Mouse (Mus musculus) intestine, embryonic 14.5 days (tissue): ENCODE results near the gene Samd4. TPM values are rescaled to one million over a fixed set of nuclear protein-coding genes. Genes with fewer than 3 reads are reported as not detected.
A peak's percentile ranks its signal among the peaks of the same experiment; 100 is the strongest.

Experiments
- ATAC-seq: fragments of 200-750 bp; cut with Nextera tagmentation; replicated peaks from 2 replicates; pipeline ENCODE4 v1.8.0; 2017; ENCODE audit warnings: low read depth, moderate number of reproducible peaks, moderate TSS enrichment, moderate library complexity; ENCODE audit not compliant: low FRiP score, low TSS enrichment
- DNase-seq: peaks from one replicate; pipeline ENCODE4 v3.0.0-alpha.2; 2018; ENCODE audit warnings: low spot score
- H3K27ac ChIP-seq: fragments of 300-500 bp; sonication (generic); 2 replicates; pipeline ENCODE4 v1.5.1; 2014; ENCODE audit warnings: low read depth, mild to moderate bottlenecking, control low read depth
- H3K27me3 ChIP-seq: fragments of 300-500 bp; sonication (generic); replicated peaks from 2 replicates; pipeline ENCODE4 v1.6.1; 2014; ENCODE audit warnings: low read length, control low read depth; ENCODE audit not compliant: control insufficient read depth, insufficient read depth
- H3K36me3 ChIP-seq: fragments of 300-500 bp; sonication (generic); 2 replicates; pipeline ENCODE4 v1.6.1; 2014; ENCODE audit warnings: low read length, control low read depth; ENCODE audit not compliant: control insufficient read depth, insufficient read depth
- H3K4me1 ChIP-seq: fragments of 300-500 bp; sonication (generic); replicated peaks from 2 replicates; pipeline ENCODE4 v1.6.1; 2014; ENCODE audit warnings: low read length, control low read depth, mixed read lengths; ENCODE audit not compliant: control insufficient read depth, insufficient read depth
- H3K4me2 ChIP-seq: fragments of 300-500 bp; sonication (generic); 2 replicates; pipeline ENCODE4 v1.6.1; 2014; ENCODE audit warnings: low read length
- H3K4me3 ChIP-seq: fragments of 300-500 bp; sonication (generic); 2 replicates; pipeline ENCODE4 v1.5.1; 2014; ENCODE audit warnings: low read depth, low read length, control low read depth, mixed read lengths
- H3K9ac ChIP-seq: fragments of 300-500 bp; sonication (generic); 2 replicates; pipeline ENCODE4 v1.6.1; 2014; ENCODE audit warnings: mild to moderate bottlenecking, low read length
- H3K9me3 ChIP-seq: fragments of 300-500 bp; sonication (generic); 2 replicates; pipeline ENCODE4 v1.6.1; 2016; ENCODE audit warnings: low read length, control low read depth; ENCODE audit not compliant: control insufficient read depth
- WGBS: fragments of 180-500 bp; shearing (Covaris S2); extraction: QIAGEN DNeasy Blood & Tissue Kit; methylation state at CpG from one replicate; pipeline ENCODE4 v1.1.7; 2014; 5-methylcytosine and 5-hydroxymethylcytosine counted together
- polyA plus RNA-seq: library from polyadenylated mRNA; unstranded; fragments of >200 nt; fragmentation: Nextera tagmentation; extraction: Ambion mirVana; gene quantifications from 2 replicates; pipeline ENCODE4 v1.2.1, GENCODE M21; 2014

Gene Samd4
- polyA plus RNA-seq, 1 experiment from 2014 or later: 4.4 TPM

- H3K36me3 ChIP-seq: no peaks in the 10 kb centered on the region
- H3K27ac ChIP-seq: no peak overlapping the region
- 50% methylated on average over 3 of the region's 3 CpGs for WGBS
- no peak overlapping the region for H3K4me2 ChIP-seq
- peaks cover 10% of the 10 kb centered on the region; the same call in 1 of the 2 replicates for H3K4me1 ChIP-seq
- H3K9ac ChIP-seq: no peak overlapping the region
- no peaks in the 10 kb centered on the region for H3K27me3 ChIP-seq
- DNase-seq (no peak), ATAC-seq (no peak; the same call in 1 of the 2 replicates)
- no peaks in the 10 kb centered on the region for H3K9me3 ChIP-seq
- no peak overlapping the region for H3K4me3 ChIP-seq
Observed at GRCm38 (mm10) chr14:46970673-46971072, 88.0 kb downstream of the Samd4 start.

- Histone ChIP-seq H3K4me2 (no peak overlapping the region), H3K9me3 (no peaks in the 10 kb centered on the region), H3K27ac (no peak overlapping the region), H3K4me3 (no peak overlapping the region), H3K27me3 (no peaks in the 10 kb centered on the region), H3K36me3 (no peaks in the 10 kb centered on the region), H3K9ac (no peak overlapping the region), H3K4me1 (peaks cover 3% of the 10 kb centered on the region; the same call in 1 of the 2 replicates)
- no peak for ATAC-seq
- DNase-seq: no peak
- WGBS: 89% methylated on average over 2 of the region's 2 CpGs
Observed at GRCm38 (mm10) chr14:46971802-46972201, 89.1 kb downstream of the Samd4 start.

DNA sequence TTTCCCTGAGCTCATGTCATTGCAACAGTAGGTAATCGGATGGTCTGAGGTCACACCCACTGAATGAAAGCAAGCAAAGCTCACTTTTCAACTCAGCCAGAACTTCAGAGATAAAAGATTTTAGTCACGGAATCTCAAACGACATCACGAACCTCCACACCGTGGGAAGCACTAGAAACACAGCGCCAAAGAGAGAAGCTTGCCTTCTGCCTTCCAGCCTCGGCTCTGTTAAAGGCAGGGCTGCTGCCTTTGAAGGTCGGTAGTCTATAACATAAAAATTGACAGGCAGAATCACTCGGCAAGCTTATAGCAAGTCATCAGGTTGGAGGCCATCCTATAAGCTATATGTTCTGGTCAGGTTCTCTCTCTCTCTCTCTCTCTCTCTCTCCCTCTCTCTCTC lies 92.2 kb downstream of the Samd4 start:
- WGBS: 62% methylated on average over 9 of the region's 9 CpGs
- no peak overlapping the region for H3K4me3 ChIP-seq
- no peaks in the 10 kb centered on the region for H3K9me3 ChIP-seq
- H3K27me3 ChIP-seq: no peaks in the 10 kb centered on the region
- no peaks in the 10 kb centered on the region for H3K4me1 ChIP-seq
- no peaks in the 10 kb centered on the region for H3K36me3 ChIP-seq
- no peak for ATAC-seq
- DNase-seq: no peak
- no peak overlapping the region for H3K27ac ChIP-seq
- H3K9ac ChIP-seq: no peak overlapping the region
- H3K4me2 ChIP-seq: no peak overlapping the region

DNA sequence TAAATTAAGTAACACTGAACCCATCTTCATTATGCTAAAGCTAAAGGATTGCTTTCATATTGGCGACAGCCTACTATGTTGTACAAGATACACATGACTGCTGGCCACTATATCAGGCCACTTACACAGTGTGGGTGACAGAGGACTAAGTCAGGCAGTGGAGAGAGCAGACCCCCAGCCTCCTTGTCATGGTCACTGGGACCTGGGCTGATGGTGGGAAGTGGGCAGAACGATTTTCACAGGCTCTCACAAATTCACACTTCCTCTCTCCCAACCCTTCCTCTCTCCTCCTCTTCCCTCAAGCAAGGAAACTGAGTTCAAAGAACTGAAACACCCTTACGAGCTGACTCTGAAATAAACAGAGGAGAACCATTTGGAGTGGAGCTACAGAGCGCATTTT lies 93.3 kb downstream of the Samd4 start:
- DNase-seq (no peak), ATAC-seq (no peak)
- no peak overlapping the region for H3K4me3 ChIP-seq
- H3K27ac ChIP-seq: no peak overlapping the region
- H3K9me3 ChIP-seq: no peaks in the 10 kb centered on the region
- no peaks in the 10 kb centered on the region for H3K4me1 ChIP-seq
- no peaks in the 10 kb centered on the region for H3K27me3 ChIP-seq
- 70% methylated on average over 4 of the region's 4 CpGs for WGBS
- H3K4me2 ChIP-seq: no peak overlapping the region
- no peaks in the 10 kb centered on the region for H3K36me3 ChIP-seq
- no peak overlapping the region for H3K9ac ChIP-seq

DNA sequence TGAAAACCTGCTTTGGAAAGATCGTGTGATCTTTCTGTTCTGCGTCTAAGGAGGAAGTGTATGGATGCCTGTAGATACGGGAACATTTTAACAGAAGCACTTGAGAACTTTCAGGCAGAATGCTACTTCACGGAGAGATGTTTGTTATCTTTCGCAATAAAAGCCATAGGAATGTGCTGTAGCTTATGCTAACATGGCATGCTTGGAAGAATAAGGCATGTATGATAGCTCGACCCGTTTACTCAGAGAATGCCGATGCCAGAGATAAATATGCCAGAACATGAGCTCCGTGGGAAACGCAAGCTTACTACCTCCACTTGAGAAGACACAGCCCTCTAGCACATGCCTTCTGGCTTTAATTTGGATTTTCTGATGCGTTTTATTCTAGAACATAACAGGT lies 94.1 kb downstream of the Samd4 start:
- WGBS: 49% methylated on average over 11 of the region's 11 CpGs
- no peak for DNase-seq

DNA sequence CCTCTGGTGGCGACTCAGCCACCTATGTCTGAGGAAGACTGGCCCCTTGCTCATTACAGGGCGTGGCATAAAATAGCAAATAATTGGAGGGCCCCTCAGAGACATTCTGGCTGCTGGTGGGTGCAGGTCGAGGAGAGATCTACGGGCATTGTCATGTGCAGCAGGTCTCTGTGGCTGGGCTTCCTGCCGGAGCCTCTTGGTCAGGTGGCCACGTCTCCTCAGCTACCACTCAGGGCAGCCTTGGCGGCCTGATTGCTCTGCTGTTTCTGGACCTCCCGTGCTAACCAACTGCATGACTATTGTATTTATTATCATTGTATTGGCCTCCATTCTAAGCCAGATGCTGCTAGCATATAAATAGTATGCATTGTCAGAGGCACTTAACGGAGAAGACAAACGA lies 95.0 kb downstream of the Samd4 start:
- WGBS: 70% methylated on average over 10 of the region's 10 CpGs
- no peak for DNase-seq

More for the DNA sequence above, 94.1 kb downstream of the Samd4 start:
- H3K4me3 ChIP-seq: no peak overlapping the region
- no peaks in the 10 kb centered on the region for H3K9me3 ChIP-seq
- H3K36me3 ChIP-seq: no peaks in the 10 kb centered on the region
- H3K4me2 ChIP-seq: 0 out of 2 replicates have a peak overlapping the region, but pooled peaks have one; percentile 6
- no peak overlapping the region for H3K9ac ChIP-seq
- ATAC-seq: no peak
- H3K27ac ChIP-seq: no peak overlapping the region
- H3K4me1 ChIP-seq: no peaks in the 10 kb centered on the region
- H3K27me3 ChIP-seq: no peaks in the 10 kb centered on the region

DNA sequence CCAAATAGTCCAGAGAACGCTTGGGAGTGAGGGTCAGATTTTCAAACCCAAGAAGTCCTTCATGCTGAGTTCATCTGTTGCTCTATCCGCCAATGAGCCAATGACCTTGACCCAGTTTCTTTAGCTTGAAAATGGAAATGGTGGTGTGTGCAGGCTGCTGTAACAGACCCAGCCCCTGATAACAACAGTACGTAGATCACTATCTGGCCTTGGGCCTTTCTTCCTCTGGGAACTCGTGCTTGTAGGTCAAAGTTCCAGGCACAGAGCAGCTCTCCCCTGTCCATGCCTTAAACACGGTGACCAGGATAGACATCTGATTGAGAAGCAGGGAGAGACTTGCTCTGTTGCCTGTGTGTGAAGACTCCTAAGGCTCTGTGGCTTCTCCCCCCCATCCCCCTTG lies 96.5 kb downstream of the Samd4 start:
- no peaks in the 10 kb centered on the region for H3K4me1 ChIP-seq
- H3K9me3 ChIP-seq: no peaks in the 10 kb centered on the region
- H3K9ac ChIP-seq: no peak overlapping the region
- H3K27me3 ChIP-seq: no peaks in the 10 kb centered on the region
- no peak for ATAC-seq
- 80% methylated on average over 5 of the region's 5 CpGs for WGBS
- no peak overlapping the region for H3K27ac ChIP-seq
- DNase-seq: no peak
- H3K36me3 ChIP-seq: no peaks in the 10 kb centered on the region
- H3K4me3 ChIP-seq: no peak overlapping the region
- H3K4me2 ChIP-seq: no peak overlapping the region

More for the DNA sequence above, 95.0 kb downstream of the Samd4 start:
- Histone ChIP-seq H3K4me3 (no peak overlapping the region), H3K36me3 (no peaks in the 10 kb centered on the region), H3K4me2 (no peak overlapping the region), H3K9me3 (no peaks in the 10 kb centered on the region), H3K27me3 (no peaks in the 10 kb centered on the region), H3K27ac (no peak overlapping the region), H3K4me1 (no peaks in the 10 kb centered on the region), H3K9ac (no peak overlapping the region)
- ATAC-seq: no peak

- 74% methylated on average over 17 of the region's 17 CpGs for WGBS
- no peaks in the 10 kb centered on the region for H3K9me3 ChIP-seq
- H3K36me3 ChIP-seq: no peaks in the 10 kb centered on the region
- no peak overlapping the region for H3K9ac ChIP-seq
- H3K4me3 ChIP-seq: no peak overlapping the region
- no peaks in the 10 kb centered on the region for H3K4me1 ChIP-seq
- DNase-seq (no peak), ATAC-seq (no peak)
- no peak overlapping the region for H3K27ac ChIP-seq
- H3K4me2 ChIP-seq: no peak overlapping the region
- no peaks in the 10 kb centered on the region for H3K27me3 ChIP-seq
Observed at GRCm38 (mm10) chr14:46980736-46981438, 98.2 kb downstream of the Samd4 start.

GRCm38 (mm10) chr14:46982106-46982505 lies 99.5 kb downstream of the Samd4 start:
- H3K9me3 ChIP-seq: no peaks in the 10 kb centered on the region
- WGBS: 84% methylated on average over 6 of the region's 6 CpGs
- H3K27ac ChIP-seq: no peak overlapping the region

More at GRCm38 (mm10) chr14:46982106-46982505, 99.5 kb downstream of the Samd4 start:
- Histone ChIP-seq H3K9ac (no peak overlapping the region), H3K4me3 (no peak overlapping the region), H3K4me2 (no peak overlapping the region), H3K36me3 (no peaks in the 10 kb centered on the region), H3K4me1 (no peaks in the 10 kb centered on the region), H3K27me3 (no peaks in the 10 kb centered on the region)
- no peak for DNase-seq
- no peak for ATAC-seq
